Mouse (Mus musculus) brain, embryonic 14.5 days (tissue): ENCODE data around the gene Gm5788.
"Not testable (repeated sequence)": the region's sequence is repeated elsewhere in the genome, so short reads cannot be mapped to it uniquely, and the experiment has no call there.

Experiments
- CTCF ChIP-seq: fragments of 200-500 bp; IDR thresholded peaks from 2 replicates; pipeline ENCODE4 v1.5.1; 2012; ENCODE audit warnings: inconsistent platforms, mild to moderate bottlenecking, moderate library complexity, borderline replicate concordance; ENCODE audit not compliant: insufficient read depth, insufficient read length; ENCODE audit errors: extremely low read depth
- POLR2A ChIP-seq: fragments of 200-500 bp; IDR thresholded peaks from 2 replicates; pipeline ENCODE4 v1.6.1; 2012; ENCODE audit warnings: mild to moderate bottlenecking, inconsistent platforms, borderline replicate concordance; ENCODE audit not compliant: poor library complexity, insufficient read depth, insufficient read length, severe bottlenecking; ENCODE audit errors: extremely low read depth

DNA sequence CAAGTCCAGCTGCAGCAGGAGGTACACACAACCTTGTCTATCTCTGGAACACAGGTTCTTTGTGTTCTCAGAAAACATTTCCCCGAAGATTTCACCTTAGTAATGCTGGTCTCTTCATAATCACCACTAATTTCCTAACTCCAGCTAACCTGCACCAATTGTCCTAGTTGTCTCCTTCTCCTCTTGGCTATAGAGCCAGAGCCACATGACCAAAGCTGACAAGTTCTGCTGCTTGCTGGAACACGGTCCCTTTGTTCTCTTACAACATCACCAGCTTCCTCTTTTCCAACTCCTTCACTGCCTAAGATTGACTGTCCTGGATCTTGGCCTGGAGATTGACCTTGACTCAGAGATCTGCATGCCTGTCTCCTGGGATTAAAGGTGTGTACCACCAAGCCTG lies 5.8 kb upstream of the Gm5788 start:
- not testable (repeated sequence) for TF ChIP-seq POLR2A, CTCF
